Mouse (Mus musculus) spleen, adult 12 weeks (tissue): ENCODE measurements around the gene Amz1.

Experiments used
- DNase-seq: peaks from one replicate; pipeline ENCODE4 v3.0.0; 2022; ENCODE audit warnings: low spot score

Amz1 gene

GRCm38 (mm10) chr5:140801782-140802181, 77.9 kb downstream of the Amz1 start:
- DNase-seq: no peak

- DNase-seq: no peak
Measured at GRCm38 (mm10) chr5:140806252-140806651, 82.3 kb downstream of the Amz1 start.

- DNase-seq: no peak
Measured at GRCm38 (mm10) chr5:140806939-140807338, 83.0 kb downstream of the Amz1 start.
